Mouse (Mus musculus): ENCODE measurements around the gene Rab11fip2. TPM values are rescaled to one million over a fixed set of nuclear protein-coding genes. Genes with fewer than 3 reads are reported as not detected.
A peak's percentile ranks its signal among the peaks of the same experiment; 100 is the strongest.

The Rab11fip2 gene
- 1.4 and 1.5 TPM in 2 replicates for polyA plus RNA-seq (2014; fragmentation: Nextera tagmentation; extraction: Ambion mirVana)

GRCm38 (mm10) chr19:59943322-59943871 lies at the start of gene Rab11fip2:
TSS of gene Rab11fip2 (minus strand) at chr19:59943654.
- Histone ChIP-seq H3K4me3 (ENCODE audit: low read depth, low read length) (peak within 1 kb of the TSS; percentile 72), H3K4me2 (peak within 1 kb of the TSS; percentile 84), H3K36me3 (ENCODE audit: control insufficient read depth, insufficient read depth, low read length) (no peaks in the 10 kb centered on the region), H3K4me1 (replicated peaks; ENCODE audit: control insufficient read depth, insufficient read depth, low read length) (no peaks in the 10 kb centered on the region; the same call in 1 of the 2 replicates), H3K9ac (ENCODE audit: low read depth, low read length) (peak within 1 kb of the TSS; percentile 81), H3K27ac (ENCODE audit: low read depth, low read length) (peak within 1 kb of the TSS; percentile 83), H3K9me3 (ENCODE audit: control insufficient read depth, low read length) (no peaks in the 10 kb centered on the region), H3K27me3 (replicated peaks; ENCODE audit: control insufficient read depth, insufficient read depth, low read length) (no peaks in the 10 kb centered on the region)
- under 1% methylated on average over 67 of the region's 72 CpGs for WGBS
- ATAC-seq (replicated peaks; ENCODE audit: low FRiP score) (peak; percentile 98), DNase-seq (ENCODE audit: low spot score) (peak; percentile 93)

GRCm38 (mm10) chr19:59981588-59981987 lies 38.1 kb upstream of the Rab11fip2 start:
- WGBS = 77% methylated on average over 1 of the region's 1 CpGs

GRCm38 (mm10) chr19:59954936-59955335 lies 11.5 kb upstream of the Rab11fip2 start:
- Histone ChIP-seq H3K27ac (ENCODE audit: low read depth, low read length) (no peak overlapping the region), H3K27me3 (replicated peaks; ENCODE audit: control insufficient read depth, insufficient read depth, low read length) (no peaks in the 10 kb centered on the region), H3K9ac (ENCODE audit: low read depth, low read length) (no peak overlapping the region), H3K4me3 (ENCODE audit: low read depth, low read length) (no peak overlapping the region), H3K4me1 (replicated peaks; ENCODE audit: control insufficient read depth, insufficient read depth, low read length) (no peaks in the 10 kb centered on the region), H3K9me3 (ENCODE audit: control insufficient read depth, low read length) (no peaks in the 10 kb centered on the region), H3K4me2 (no peak overlapping the region), H3K36me3 (ENCODE audit: control insufficient read depth, insufficient read depth, low read length) (no peaks in the 10 kb centered on the region)
- 78% methylated on average over 3 of the region's 3 CpGs for WGBS
- no peak for DNase-seq (ENCODE audit: low spot score)
- no peak for ATAC-seq (replicated peaks; ENCODE audit: low FRiP score)

More at GRCm38 (mm10) chr19:59981588-59981987, 38.1 kb upstream of the Rab11fip2 start:
- H3K4me1 ChIP-seq (replicated peaks; ENCODE audit: control insufficient read depth, insufficient read depth, low read length) = no peaks in the 10 kb centered on the region
- H3K36me3 ChIP-seq (ENCODE audit: control insufficient read depth, insufficient read depth, low read length) = no peaks in the 10 kb centered on the region
- H3K9ac ChIP-seq (ENCODE audit: low read depth, low read length) = no peak overlapping the region
- no peaks in the 10 kb centered on the region for H3K27me3 ChIP-seq (replicated peaks; ENCODE audit: control insufficient read depth, insufficient read depth, low read length)
- ATAC-seq (replicated peaks; ENCODE audit: low FRiP score) (no peak), DNase-seq (ENCODE audit: low spot score) (no peak)
- H3K4me3 ChIP-seq (ENCODE audit: low read depth, low read length) = no peak overlapping the region
- no peak overlapping the region for H3K27ac ChIP-seq (ENCODE audit: low read depth, low read length)
- no peak overlapping the region for H3K4me2 ChIP-seq
- H3K9me3 ChIP-seq (ENCODE audit: control insufficient read depth, low read length) = no peaks in the 10 kb centered on the region

GRCm38 (mm10) chr19:59949731-59950130 lies 6.3 kb upstream of the Rab11fip2 start:
- no peaks in the 10 kb centered on the region for H3K9me3 ChIP-seq (ENCODE audit: control insufficient read depth, low read length)
- ATAC-seq (replicated peaks; ENCODE audit: low FRiP score) (no peak), DNase-seq (ENCODE audit: low spot score) (no peak)
- H3K4me3 ChIP-seq (ENCODE audit: low read depth, low read length) = no peak overlapping the region
- no peak overlapping the region for H3K27ac ChIP-seq (ENCODE audit: low read depth, low read length)
- 87% methylated on average over 5 of the region's 5 CpGs for WGBS
- no peaks in the 10 kb centered on the region for H3K27me3 ChIP-seq (replicated peaks; ENCODE audit: control insufficient read depth, insufficient read depth, low read length)
- H3K4me2 ChIP-seq = no peak overlapping the region
- no peaks in the 10 kb centered on the region for H3K4me1 ChIP-seq (replicated peaks; ENCODE audit: control insufficient read depth, insufficient read depth, low read length)
- no peak overlapping the region for H3K9ac ChIP-seq (ENCODE audit: low read depth, low read length)
- H3K36me3 ChIP-seq (ENCODE audit: control insufficient read depth, insufficient read depth, low read length) = no peaks in the 10 kb centered on the region

- DNase-seq (ENCODE audit: low spot score) (no peak), ATAC-seq (replicated peaks; ENCODE audit: low FRiP score) (peak; percentile 74)
- no peaks in the 10 kb centered on the region for H3K9me3 ChIP-seq (ENCODE audit: control insufficient read depth, low read length)
- peak overlapping the region; percentile 81 for H3K9ac ChIP-seq (ENCODE audit: low read depth, low read length)
- peak overlapping the region; percentile 83 for H3K27ac ChIP-seq (ENCODE audit: low read depth, low read length)
- H3K27me3 ChIP-seq (replicated peaks; ENCODE audit: control insufficient read depth, insufficient read depth, low read length) = no peaks in the 10 kb centered on the region
- H3K4me3 ChIP-seq (ENCODE audit: low read depth, low read length) = peak overlapping the region; percentile 72
- no peaks in the 10 kb centered on the region for H3K36me3 ChIP-seq (ENCODE audit: control insufficient read depth, insufficient read depth, low read length)
- H3K4me1 ChIP-seq (replicated peaks; ENCODE audit: control insufficient read depth, insufficient read depth, low read length) = no peaks in the 10 kb centered on the region; the same call in 1 of the 2 replicates
- H3K4me2 ChIP-seq = peak overlapping the region; percentile 84
- 3% methylated on average over 27 of the region's 27 CpGs for WGBS
Observed at GRCm38 (mm10) chr19:59942716-59943321, 635 bp downstream of the Rab11fip2 start.

- Histone ChIP-seq H3K4me2 (no peak overlapping the region), H3K27ac (ENCODE audit: low read depth, low read length) (no peak overlapping the region), H3K9ac (ENCODE audit: low read depth, low read length) (no peak overlapping the region), H3K27me3 (replicated peaks; ENCODE audit: control insufficient read depth, insufficient read depth, low read length) (no peaks in the 10 kb centered on the region), H3K36me3 (ENCODE audit: control insufficient read depth, insufficient read depth, low read length) (no peaks in the 10 kb centered on the region), H3K9me3 (ENCODE audit: control insufficient read depth, low read length) (no peaks in the 10 kb centered on the region), H3K4me3 (ENCODE audit: low read depth, low read length) (no peak overlapping the region), H3K4me1 (replicated peaks; ENCODE audit: control insufficient read depth, insufficient read depth, low read length) (no peaks in the 10 kb centered on the region; the same call in 1 of the 2 replicates)
- WGBS = 84% methylated on average over 5 of the region's 5 CpGs
- no peak for ATAC-seq (replicated peaks; ENCODE audit: low FRiP score)
- no peak for DNase-seq (ENCODE audit: low spot score)
Observed at GRCm38 (mm10) chr19:59939711-59940110, 3.7 kb downstream of the Rab11fip2 start.

- 91% methylated on average over 10 of the region's 10 CpGs for WGBS
Observed at GRCm38 (mm10) chr19:59932085-59932484, 11.4 kb downstream of the Rab11fip2 start.

GRCm38 (mm10) chr19:59928672-59929071 lies 14.8 kb downstream of the Rab11fip2 start:
- H3K4me3 ChIP-seq (ENCODE audit: low read depth, low read length) = no peak overlapping the region
- WGBS = 77% methylated on average over 4 of the region's 4 CpGs

More at GRCm38 (mm10) chr19:59932085-59932484, 11.4 kb downstream of the Rab11fip2 start:
- Histone ChIP-seq H3K9ac (ENCODE audit: low read depth, low read length) (no peak overlapping the region), H3K4me3 (ENCODE audit: low read depth, low read length) (no peak overlapping the region), H3K4me1 (replicated peaks; ENCODE audit: control insufficient read depth, insufficient read depth, low read length) (no peaks in the 10 kb centered on the region), H3K27ac (ENCODE audit: low read depth, low read length) (no peak overlapping the region), H3K4me2 (no peak overlapping the region), H3K36me3 (ENCODE audit: control insufficient read depth, insufficient read depth, low read length) (no peaks in the 10 kb centered on the region), H3K9me3 (ENCODE audit: control insufficient read depth, low read length) (no peaks in the 10 kb centered on the region), H3K27me3 (replicated peaks; ENCODE audit: control insufficient read depth, insufficient read depth, low read length) (no peaks in the 10 kb centered on the region)
- DNase-seq (ENCODE audit: low spot score) (no peak), ATAC-seq (replicated peaks; ENCODE audit: low FRiP score) (no peak)

GRCm38 (mm10) chr19:59926125-59926524 lies 17.3 kb downstream of the Rab11fip2 start:
- peaks cover 3% of the 10 kb centered on the region; the same call in 1 of the 2 replicates for H3K4me1 ChIP-seq (replicated peaks; ENCODE audit: control insufficient read depth, insufficient read depth, low read length)
- no peak overlapping the region for H3K27ac ChIP-seq (ENCODE audit: low read depth, low read length)
- no peaks in the 10 kb centered on the region for H3K27me3 ChIP-seq (replicated peaks; ENCODE audit: control insufficient read depth, insufficient read depth, low read length)
- no peak overlapping the region for H3K4me3 ChIP-seq (ENCODE audit: low read depth, low read length)
- no peaks in the 10 kb centered on the region for H3K36me3 ChIP-seq (ENCODE audit: control insufficient read depth, insufficient read depth, low read length)
- no peaks in the 10 kb centered on the region for H3K9me3 ChIP-seq (ENCODE audit: control insufficient read depth, low read length)
- H3K9ac ChIP-seq (ENCODE audit: low read depth, low read length) = no peak overlapping the region
- WGBS = 73% methylated on average over 1 of the region's 1 CpGs
- no peak for DNase-seq (ENCODE audit: low spot score)
- ATAC-seq (replicated peaks; ENCODE audit: low FRiP score) = no peak
- H3K4me2 ChIP-seq = no peak overlapping the region

More at GRCm38 (mm10) chr19:59928672-59929071, 14.8 kb downstream of the Rab11fip2 start:
- no peak for DNase-seq (ENCODE audit: low spot score)
- Histone ChIP-seq H3K27me3 (replicated peaks; ENCODE audit: control insufficient read depth, insufficient read depth, low read length) (no peaks in the 10 kb centered on the region), H3K9ac (ENCODE audit: low read depth, low read length) (no peak overlapping the region), H3K36me3 (ENCODE audit: control insufficient read depth, insufficient read depth, low read length) (no peaks in the 10 kb centered on the region), H3K27ac (ENCODE audit: low read depth, low read length) (no peak overlapping the region), H3K9me3 (ENCODE audit: control insufficient read depth, low read length) (no peaks in the 10 kb centered on the region), H3K4me1 (replicated peaks; ENCODE audit: control insufficient read depth, insufficient read depth, low read length) (no peaks in the 10 kb centered on the region), H3K4me2 (no peak overlapping the region)
- ATAC-seq (replicated peaks; ENCODE audit: low FRiP score) = no peak

Measured in liver, embryonic 11.5 days (tissue).